Mouse (Mus musculus) frontal cortex, postnatal 14 days (tissue): ENCODE results near the gene Ccl11.

ENCODE experiments used
- DNase-seq, 2 experiments: peaks; one replicate each; pipeline ENCODE4 v3.0.0; 2022; ENCODE audit warnings: low spot score in 2 of 2

Gene Ccl11

GRCm38 (mm10) chr11:82053849-82054248, 3.8 kb upstream of the Ccl11 start:
- DNase-seq, result no peak

DNA sequence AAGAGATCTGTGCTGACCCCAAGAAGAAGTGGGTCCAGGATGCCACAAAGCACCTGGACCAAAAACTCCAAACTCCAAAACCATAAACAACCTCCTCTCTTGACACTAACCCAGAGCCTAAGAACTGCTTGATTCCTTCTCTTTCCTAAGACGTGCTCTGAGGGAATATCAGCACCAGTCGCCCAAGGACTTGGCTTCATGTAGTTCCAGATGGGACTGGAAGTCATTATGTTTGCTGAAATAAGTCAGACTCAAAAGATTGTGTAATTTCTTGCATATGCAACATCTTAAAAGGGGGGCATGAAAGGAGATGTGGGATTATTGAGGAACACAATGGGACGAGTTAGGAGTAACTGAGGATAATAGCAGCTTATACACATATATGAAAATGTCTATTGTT, 4.6 kb downstream of the Ccl11 start:
- no peak for DNase-seq

DNA sequence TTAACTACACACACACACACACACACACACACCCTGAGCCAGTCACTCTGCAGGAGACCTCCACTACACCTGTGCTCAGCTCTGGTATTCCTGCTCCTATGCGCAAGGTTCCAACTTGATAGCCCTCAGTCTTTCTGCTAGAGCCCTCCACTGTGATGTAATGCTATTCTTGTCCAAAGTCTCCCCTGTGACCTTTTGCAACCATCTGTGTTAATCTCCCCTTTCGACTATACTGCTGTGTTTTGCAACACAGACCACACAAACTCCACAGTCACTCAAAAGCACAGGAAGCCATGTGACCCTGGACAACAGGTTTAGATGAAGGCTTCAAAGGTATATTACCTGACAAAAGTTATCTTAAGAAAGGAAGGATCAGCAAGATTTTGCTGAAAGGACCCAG, 5.8 kb downstream of the Ccl11 start:
- DNase-seq, result no peak

DNA sequence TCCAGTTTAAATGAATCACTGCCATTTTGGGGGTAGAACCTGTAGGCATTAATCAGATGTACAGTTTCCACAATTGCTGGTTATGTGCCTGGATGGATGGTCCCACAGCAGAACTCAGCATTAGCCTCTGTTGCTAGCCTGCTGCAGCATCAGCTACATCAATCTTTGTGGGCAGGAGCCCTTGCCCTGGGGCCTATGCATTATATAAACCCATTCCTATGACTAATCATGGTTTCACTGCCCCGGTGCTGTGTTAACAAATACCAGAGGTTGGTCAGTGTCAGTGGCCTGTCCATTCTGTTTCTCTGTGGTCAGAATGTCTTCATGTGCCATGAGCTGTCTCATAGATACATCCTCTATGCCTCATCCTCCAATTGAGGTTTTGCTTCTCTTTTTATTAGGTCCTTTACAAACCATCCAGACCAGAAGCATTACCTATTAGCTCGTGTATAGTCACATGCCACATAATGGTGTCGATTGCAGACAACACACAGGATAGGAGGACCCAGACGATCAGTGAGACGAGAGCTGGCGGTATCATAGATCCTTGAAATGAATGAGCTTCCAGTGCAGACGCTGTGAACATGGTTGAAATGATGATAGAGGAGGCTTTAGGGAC, 9.4 kb downstream of the Ccl11 start:
- DNase-seq, result no peak

- no peak for DNase-seq
Observed at GRCm38 (mm10) chr11:82071076-82071475, 13.5 kb downstream of the Ccl11 start.

GRCm38 (mm10) chr11:82072374-82072773, 14.8 kb downstream of the Ccl11 start:
- no peak for DNase-seq

DNA sequence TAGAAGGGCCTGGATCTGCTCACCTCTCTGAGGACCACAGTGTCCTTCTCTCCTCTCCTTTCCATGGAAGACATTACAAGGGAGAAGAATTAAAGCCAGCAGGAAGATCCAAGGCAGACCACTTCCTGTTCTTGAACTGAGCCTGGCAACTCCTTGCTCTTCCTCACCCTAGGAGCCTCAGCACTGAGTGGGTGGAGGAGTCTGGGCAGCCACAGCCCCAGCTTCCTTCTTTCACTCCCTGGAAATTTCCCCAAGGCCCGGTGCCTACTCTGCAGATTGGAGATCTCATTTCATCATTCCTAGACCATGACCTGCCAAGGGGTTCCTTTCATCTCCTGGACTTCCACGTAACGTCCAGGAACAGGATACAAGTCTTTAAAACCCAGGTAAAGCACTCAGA, 15.4 kb downstream of the Ccl11 start:
- no peak for DNase-seq

- DNase-seq, result no peak
Observed at GRCm38 (mm10) chr11:82073686-82074085, 16.1 kb downstream of the Ccl11 start.

DNA sequence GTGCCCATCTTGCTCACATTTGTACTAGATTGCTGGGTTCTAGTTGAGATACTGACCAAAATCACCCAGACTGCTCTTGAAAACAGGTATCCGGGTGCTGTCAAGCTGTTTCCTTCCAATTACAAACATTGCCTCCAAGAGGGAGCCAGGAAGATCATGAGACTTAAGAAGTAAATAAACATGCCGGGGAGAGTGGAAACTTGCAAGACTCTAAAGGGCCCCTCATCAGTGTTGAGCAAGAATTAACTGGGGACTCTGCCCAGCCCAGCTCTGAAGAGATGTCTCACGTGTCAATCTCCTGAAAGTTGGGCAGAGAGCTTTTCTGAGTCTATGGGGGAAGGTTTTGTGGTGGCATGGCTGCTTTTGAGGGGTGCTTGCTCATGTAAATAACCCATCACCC, 19.4 kb downstream of the Ccl11 start:
- DNase-seq, result no peak

- no peak for DNase-seq
Observed at GRCm38 (mm10) chr11:82078136-82078730, 20.6 kb downstream of the Ccl11 start.

- DNase-seq, result no peak
Observed at GRCm38 (mm10) chr11:82080865-82081264, 23.2 kb downstream of the Ccl11 start.

DNA sequence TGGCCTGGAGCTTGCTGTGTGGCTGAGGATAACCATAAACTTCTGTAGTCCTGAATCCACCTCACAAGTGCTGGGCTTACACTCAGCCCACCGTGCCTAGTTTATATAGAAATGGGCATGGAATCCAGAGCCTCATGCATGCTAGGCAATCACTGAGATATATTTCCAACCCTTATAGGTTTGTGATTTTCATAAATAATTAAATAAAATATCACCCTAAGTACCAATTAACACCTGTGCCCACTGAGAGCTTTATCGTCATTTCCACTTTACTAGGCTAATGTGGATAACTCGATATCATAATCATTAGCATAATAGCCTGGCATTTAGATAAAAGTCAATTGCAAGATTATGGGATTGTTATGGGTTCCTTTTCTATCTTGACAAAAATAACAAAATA, 26.7 kb downstream of the Ccl11 start:
- DNase-seq, result no peak

DNA sequence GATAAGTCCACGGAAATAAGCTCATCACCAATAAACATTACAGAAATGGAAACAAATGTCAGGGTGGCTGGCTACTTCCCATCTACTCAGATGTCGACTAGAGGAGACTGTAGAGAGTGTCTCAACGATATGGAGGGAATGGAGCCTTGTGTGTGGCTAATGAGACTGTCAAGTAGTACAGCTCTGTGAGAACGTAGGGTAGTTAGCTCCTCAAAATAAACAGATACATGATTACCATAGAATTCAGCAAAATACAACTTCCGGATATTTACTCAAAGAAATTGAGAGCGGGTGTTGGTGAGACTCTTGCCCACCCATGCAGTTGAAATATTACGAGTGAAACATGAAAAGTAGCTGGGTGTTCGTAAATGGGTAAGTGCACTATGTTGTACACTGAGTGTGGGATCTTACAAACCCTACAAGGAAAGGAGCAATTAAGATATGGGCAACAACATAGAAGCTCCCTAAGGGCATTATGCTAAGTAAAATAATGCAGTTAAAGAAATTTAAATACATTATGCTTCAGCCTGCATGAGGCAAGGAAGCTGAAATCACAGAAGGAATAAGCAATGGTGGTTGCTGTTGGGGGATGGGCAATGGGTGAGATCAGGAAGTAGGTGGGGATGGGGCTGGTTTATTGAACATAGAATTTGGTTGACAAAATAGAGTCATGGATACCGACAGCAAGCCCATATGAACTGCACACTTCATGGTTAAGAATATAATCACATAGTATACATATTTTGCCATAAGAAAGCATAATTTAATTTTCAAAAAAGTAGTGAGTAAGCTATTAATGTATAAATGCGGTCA, 42.1 kb downstream of the Ccl11 start:
- DNase-seq, result no peak

GRCm38 (mm10) chr11:82101087-82101486, 43.5 kb downstream of the Ccl11 start:
- DNase-seq, result no peak

DNA sequence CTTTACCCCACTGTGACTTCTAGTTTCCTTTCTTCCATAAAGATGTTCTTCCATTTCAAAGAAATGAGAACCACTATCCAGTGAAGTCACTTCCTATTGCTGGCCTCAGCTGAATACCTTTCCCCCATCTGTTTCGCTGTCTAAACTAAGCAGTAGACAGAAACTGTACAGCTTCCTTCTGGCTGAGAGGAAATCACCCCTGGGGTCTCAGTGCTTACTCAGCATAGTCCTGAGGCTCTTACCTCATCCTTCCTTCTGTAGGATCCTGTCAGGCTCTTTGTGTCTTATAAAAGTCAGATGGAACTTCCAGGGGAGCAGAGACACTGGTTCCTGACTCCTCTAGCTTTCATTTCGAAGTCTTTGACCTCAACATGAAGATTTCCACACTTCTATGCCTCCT, 43.9 kb downstream of the Ccl11 start, which contains the start of gene Ccl12:
Gene Ccl12, plus strand, starts transcription at position 317 of the 400 bp plus-strand sequence.
- DNase-seq, result no peak

DNA sequence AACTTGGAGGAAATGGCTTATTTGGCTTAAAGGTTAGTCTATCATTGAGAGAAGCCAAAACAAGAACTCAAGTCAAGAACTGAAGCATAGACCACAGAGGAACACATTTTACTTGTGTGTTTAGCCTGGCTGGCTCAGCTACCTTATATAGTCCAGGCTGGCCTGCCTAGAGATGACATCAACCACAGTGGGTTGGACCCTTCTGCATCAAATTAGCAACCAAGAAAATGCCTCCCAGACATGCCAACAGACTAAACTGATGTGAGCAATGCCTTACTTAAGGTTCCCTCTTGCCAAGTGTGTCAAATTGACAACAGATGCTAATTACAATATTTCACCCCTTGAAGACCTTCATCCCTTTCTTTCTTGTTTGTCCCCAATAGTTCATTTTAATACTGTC, 52.0 kb downstream of the Ccl11 start:
- DNase-seq, result no peak

- no peak for DNase-seq
Observed at GRCm38 (mm10) chr11:82110372-82111248, 53.0 kb downstream of the Ccl11 start.
